Mouse (Mus musculus) MEL (cell line): ENCODE results near the gene Pitpnc1. TPM values are rescaled to one million over a fixed set of nuclear protein-coding genes. Genes with fewer than 3 reads are reported as not detected.
A peak's percentile ranks its signal among the peaks of the same experiment; 100 is the strongest.

Source experiments
- DNase-seq: peaks from one replicate; pipeline ENCODE4 v3.0.0; 2011; ENCODE audit warnings: low read depth, low spot score
- H3K27ac ChIP-seq: 2 replicates; pipeline ENCODE4 v1.5.1; 2012; ENCODE audit warnings: low read depth, mild to moderate bottlenecking, control low read depth, low read length, moderate library complexity; ENCODE audit not compliant: control insufficient read depth
- H3K27me3 ChIP-seq, 2 experiments: fragments of 150-350 bp in 1 of 2; sonication (generic) in 1 of 2; 2 replicates each; pipeline ENCODE4 v1.6.1; 2012; ENCODE audit warnings: low read length in 2 of 2, mild to moderate bottlenecking in 2 of 2, improper control_type of control experiment in 1 of 2, moderate library complexity in 1 of 2; ENCODE audit not compliant: insufficient read depth in 2 of 2, control insufficient read depth in 1 of 2
- H3K36me3 ChIP-seq, 2 experiments: 2 replicates each; pipeline ENCODE4 v1.6.1; 2012 to 2014; ENCODE audit warnings: low read length in 2 of 2, improper control_type of control experiment in 1 of 2, inconsistent platforms in 1 of 2, mild to moderate bottlenecking in 1 of 2; ENCODE audit not compliant: insufficient read depth in 2 of 2, control insufficient read depth in 1 of 2
- H3K4me1 ChIP-seq, 2 experiments: fragments of 150-350 bp in 1 of 2; sonication (generic) in 1 of 2; 2 replicates each; pipeline ENCODE4 v1.6.1; 2012; ENCODE audit warnings: low read length in 2 of 2, improper control_type of control experiment in 1 of 2, mild to moderate bottlenecking in 1 of 2; ENCODE audit not compliant: insufficient read depth in 2 of 2, control insufficient read depth in 1 of 2
- H3K4me3 ChIP-seq, 2 experiments: fragments of 150-350 bp in 1 of 2; sonication (generic) in 1 of 2; 2 replicates each; pipeline ENCODE4 v1.5.1; 2012; ENCODE audit warnings: low read depth in 2 of 2, low read length in 2 of 2, mild to moderate bottlenecking in 2 of 2, moderate library complexity in 2 of 2, control low read depth in 1 of 2, improper control_type of control experiment in 1 of 2; ENCODE audit not compliant: control insufficient read depth in 1 of 2, insufficient read depth in 1 of 2
- H3K79me2 ChIP-seq: 2 replicates; pipeline ENCODE4 v1.6.1; 2012; ENCODE audit warnings: mild to moderate bottlenecking, low read length, moderate library complexity; ENCODE audit not compliant: control insufficient read depth, poor library complexity, insufficient read depth
- H3K9ac ChIP-seq: 2 replicates; pipeline ENCODE4 v1.6.1; 2012; ENCODE audit warnings: low read depth, mild to moderate bottlenecking, control low read depth, low read length, moderate library complexity; ENCODE audit not compliant: control insufficient read depth, poor library complexity, severe bottlenecking
- H3K9me3 ChIP-seq: fragments of 150-350 bp; sonication (generic); replicated peaks from 2 replicates; pipeline ENCODE4 v1.6.1; 2012; ENCODE audit warnings: mild to moderate bottlenecking, low read length, improper control_type of control experiment, moderate library complexity; ENCODE audit not compliant: insufficient read depth
- CTCF ChIP-seq, 3 experiments: IDR thresholded peaks in 2 of 3; conservative IDR thresholded peaks in 1 of 3; 2 replicates each; pipeline ENCODE4 v1.5.1; 2011 to 2012; ENCODE audit warnings: low read length in 3 of 3, low read depth in 2 of 3, mild to moderate bottlenecking in 2 of 3, improper control_type of control experiment in 1 of 3, inconsistent platforms in 1 of 3, mixed read lengths in 1 of 3, moderate library complexity in 1 of 3; ENCODE audit not compliant: control insufficient read depth in 1 of 3, insufficient read depth in 1 of 3, poor library complexity in 1 of 3, severe bottlenecking in 1 of 3
- E2F4 ChIP-seq: IDR thresholded peaks from 2 replicates; pipeline ENCODE4 v1.6.1; 2011; ENCODE audit warnings: low read depth, low read length, improper control_type of control experiment, borderline replicate concordance
- GABPA ChIP-seq: IDR thresholded peaks from 2 replicates; pipeline ENCODE4 v1.6.1; 2012; ENCODE audit warnings: low read depth, mild to moderate bottlenecking, inconsistent platforms, low read length, improper control_type of control experiment, moderate library complexity
- KAT2A ChIP-seq: conservative IDR thresholded peaks from 2 replicates; pipeline ENCODE4 v1.6.1; 2012; ENCODE audit warnings: low read depth, low read length, improper control_type of control experiment, inconsistent platforms
- MAX ChIP-seq: IDR thresholded peaks from 2 replicates; pipeline ENCODE4 v1.6.1; 2011; ENCODE audit warnings: low read length, improper control_type of control experiment
- MAZ ChIP-seq: IDR thresholded peaks from 2 replicates; pipeline ENCODE4 v1.6.1; 2012; ENCODE audit warnings: low read depth, mild to moderate bottlenecking, inconsistent platforms, low read length, improper control_type of control experiment
- MEF2A ChIP-seq: IDR thresholded peaks from 2 replicates; pipeline ENCODE4 v1.6.1; 2014; ENCODE audit warnings: low read depth, mild to moderate bottlenecking, inconsistent platforms, low read length, improper control_type of control experiment; ENCODE audit not compliant: poor library complexity, insufficient replicate concordance, severe bottlenecking; ENCODE audit errors: extremely low read depth
- MXI1 ChIP-seq: IDR thresholded peaks from 2 replicates; pipeline ENCODE4 v1.6.1; 2011; ENCODE audit warnings: mild to moderate bottlenecking, low read depth, low read length, improper control_type of control experiment
- NRF1 ChIP-seq: IDR thresholded peaks from 2 replicates; pipeline ENCODE4 v1.6.1; 2014; ENCODE audit warnings: low read depth, mild to moderate bottlenecking, inconsistent platforms, low read length, improper control_type of control experiment, moderate library complexity; ENCODE audit not compliant: poor library complexity, insufficient read depth, severe bottlenecking
- POLR2A ChIP-seq, 2 experiments: IDR thresholded peaks; 2 replicates each; pipeline ENCODE4 v1.6.1; 2011 to 2012; ENCODE audit warnings: low read length in 2 of 2, mild to moderate bottlenecking in 2 of 2, control low read depth in 1 of 2, improper control_type of control experiment in 1 of 2, low read depth in 1 of 2, moderate library complexity in 1 of 2; ENCODE audit not compliant: control insufficient read depth in 1 of 2, insufficient read depth in 1 of 2, poor library complexity in 1 of 2
- POLR2AphosphoS2 ChIP-seq: IDR thresholded peaks from 2 replicates; pipeline ENCODE4 v1.6.1; 2011; ENCODE audit warnings: low read length, improper control_type of control experiment
- RAD21 ChIP-seq: IDR thresholded peaks from 2 replicates; pipeline ENCODE4 v1.6.1; 2011; ENCODE audit warnings: mild to moderate bottlenecking, low read depth, low read length, improper control_type of control experiment
- SIN3A ChIP-seq: IDR thresholded peaks from 2 replicates; pipeline ENCODE4 v1.6.1; 2012; ENCODE audit warnings: low read length, improper control_type of control experiment, inconsistent platforms
- SMC3 ChIP-seq: IDR thresholded peaks from 2 replicates; pipeline ENCODE4 v1.6.1; 2011; ENCODE audit warnings: low read depth, low read length, improper control_type of control experiment
- TCF12 ChIP-seq: IDR thresholded peaks from 2 replicates; pipeline ENCODE4 v1.6.1; 2014; ENCODE audit warnings: low read depth, mild to moderate bottlenecking, inconsistent platforms, low read length, improper control_type of control experiment, moderate library complexity
- UBTF ChIP-seq: IDR thresholded peaks from 2 replicates; pipeline ENCODE4 v1.6.1; 2012; ENCODE audit warnings: low read depth, mild to moderate bottlenecking, inconsistent platforms, low read length, improper control_type of control experiment, moderate library complexity, borderline replicate concordance; ENCODE audit not compliant: insufficient read depth
- USF1 ChIP-seq: IDR thresholded peaks from 2 replicates; pipeline ENCODE4 v1.6.1; 2014; ENCODE audit warnings: low read depth, mild to moderate bottlenecking, inconsistent platforms, low read length, improper control_type of control experiment, moderate library complexity
- USF2 ChIP-seq, 2 experiments: IDR thresholded peaks; 2 replicates each; pipeline ENCODE4 v1.6.1; 2011 to 2012; ENCODE audit warnings: improper control_type of control experiment in 2 of 2, low read length in 2 of 2, borderline replicate concordance in 1 of 2, inconsistent platforms in 1 of 2, low read depth in 1 of 2, mild to moderate bottlenecking in 1 of 2; ENCODE audit not compliant: insufficient read depth in 1 of 2
- ZC3H11A ChIP-seq: IDR thresholded peaks from 2 replicates; pipeline ENCODE4 v1.6.1; 2012; ENCODE audit warnings: low read depth, mild to moderate bottlenecking, inconsistent platforms, low read length, improper control_type of control experiment
- ZMIZ1 ChIP-seq: IDR thresholded peaks from 2 replicates; pipeline ENCODE4 v1.6.1; 2012; ENCODE audit warnings: low read depth, mild to moderate bottlenecking, inconsistent platforms, low read length, improper control_type of control experiment, moderate library complexity
- polyA plus RNA-seq, 2 experiments: library from polyadenylated mRNA; stranded (reverse) in 1 of 2; unstranded in 1 of 2; fragments of >175 nt in 1 of 2; fragments of >200 nt in 1 of 2; gene quantifications; 2 replicates each; pipeline versions ENCODE4 v1.2.1 to v1.2.4; 2012; ENCODE audit warnings: low replicate concordance in 2 of 2, low read depth in 1 of 2; ENCODE audit not compliant: insufficient read length in 2 of 2, insufficient read depth in 1 of 2, missing spikeins in 1 of 2
- total RNA-seq: library from RNA; depleted of rRNA; stranded (reverse); fragments of 300-350 nt; gene quantifications from 2 replicates; pipeline ENCODE4 v1.2.3, GENCODE M21; 2012

Pitpnc1 gene
- total and polyA plus RNA-seq, 3 experiments = 19.3 to 25.3 TPM; not detected in 1

GRCm38 (mm10) chr11:107322226-107322625 is 148.3 kb downstream of the Pitpnc1 start:
- no peaks in the 10 kb centered on the region for H3K9me3 ChIP-seq
- no peak for DNase-seq
- H3K4me3 ChIP-seq = no peak overlapping the region
- H3K27me3 ChIP-seq = no peaks in the 10 kb centered on the region
- H3K27ac ChIP-seq = no peak overlapping the region
- peaks cover 0 to 14% of the 10 kb centered on the region in 2 experiments; a peak in 2 of 4 replicates for H3K36me3 ChIP-seq
- TF ChIP-seq MAX (no peak), USF1 (no peak), KAT2A (no peak), USF2 (IDR thresholded peaks at IDR 0.05; ENCODE audit: borderline replicate concordance in 1 of 2, insufficient read depth in 1 of 2, low read depth in 1 of 2, low read length in 2 of 2) (no peak), ZMIZ1 (no peak), GABPA (no peak), NRF1 (no peak), MAZ (no peak), TCF12 (no peak), MEF2A (no peak), MXI1 (no peak), POLR2AphosphoS2 (no peak), UBTF (no peak), RAD21 (no peak), POLR2A (IDR thresholded peaks at IDR 0.05; ENCODE audit: control insufficient read depth in 1 of 2, insufficient read depth in 1 of 2, low read depth in 1 of 2, low read length in 2 of 2, poor library complexity in 1 of 2) (no peak), CTCF (IDR thresholded peaks at IDR 0.05 in 2 of 3, conservative IDR thresholded peaks at IDR 0.05 in 1 of 3; ENCODE audit: control insufficient read depth in 1 of 3, insufficient read depth in 1 of 3, low read depth in 2 of 3, low read length in 3 of 3, poor library complexity in 1 of 3, severe bottlenecking in 1 of 3) (no peak), E2F4 (no peak), SIN3A (no peak)
- no peaks in the 10 kb centered on the region for H3K4me1 ChIP-seq
- H3K79me2 ChIP-seq = no peaks in the 10 kb centered on the region
- H3K9ac ChIP-seq = no peak overlapping the region

GRCm38 (mm10) chr11:107321819-107322218 is 148.7 kb downstream of the Pitpnc1 start:
- H3K36me3 ChIP-seq = peaks cover 0 to 14% of the 10 kb centered on the region in 2 experiments; a peak in 2 of 4 replicates
- peak; percentile 37 for DNase-seq
- peak; percentile 38; the same call in 1 of the 2 replicates for TF ChIP-seq ZC3H11A
- TF ChIP-seq RAD21 = peak; percentile 36; the same call in 1 of the 2 replicates
- peak in 2 of 3 experiments; percentile 35 to 48; a peak in 4 of 6 replicates for TF ChIP-seq CTCF (IDR thresholded peaks at IDR 0.05 in 2 of 3, conservative IDR thresholded peaks at IDR 0.05 in 1 of 3; ENCODE audit: control insufficient read depth in 1 of 3, insufficient read depth in 1 of 3, low read depth in 2 of 3, low read length in 3 of 3, poor library complexity in 1 of 3, severe bottlenecking in 1 of 3)
- no peak for TF ChIP-seq POLR2AphosphoS2
- peak; percentile 30 for TF ChIP-seq SMC3
- H3K27me3 ChIP-seq = no peaks in the 10 kb centered on the region
- no peaks in the 10 kb centered on the region for H3K79me2 ChIP-seq
- no peak overlapping the region for H3K9ac ChIP-seq
- no peaks in the 10 kb centered on the region for H3K9me3 ChIP-seq
- no peaks in the 10 kb centered on the region for H3K4me1 ChIP-seq
- no peak overlapping the region for H3K4me3 ChIP-seq
- no peak overlapping the region for H3K27ac ChIP-seq
